Mouse (Mus musculus): ENCODE measurements around the gene Myo1d. TPM values are rescaled to one million over a fixed set of nuclear protein-coding genes. Genes with fewer than 3 reads are reported as not detected.
"Not testable (repeated sequence)": the region's sequence is repeated elsewhere in the genome, so short reads cannot be mapped to it uniquely, and the experiment has no call there.

The Myo1d gene
- polyA plus RNA-seq, 1 experiment from 2014 or later: 68.2 TPM

DNA sequence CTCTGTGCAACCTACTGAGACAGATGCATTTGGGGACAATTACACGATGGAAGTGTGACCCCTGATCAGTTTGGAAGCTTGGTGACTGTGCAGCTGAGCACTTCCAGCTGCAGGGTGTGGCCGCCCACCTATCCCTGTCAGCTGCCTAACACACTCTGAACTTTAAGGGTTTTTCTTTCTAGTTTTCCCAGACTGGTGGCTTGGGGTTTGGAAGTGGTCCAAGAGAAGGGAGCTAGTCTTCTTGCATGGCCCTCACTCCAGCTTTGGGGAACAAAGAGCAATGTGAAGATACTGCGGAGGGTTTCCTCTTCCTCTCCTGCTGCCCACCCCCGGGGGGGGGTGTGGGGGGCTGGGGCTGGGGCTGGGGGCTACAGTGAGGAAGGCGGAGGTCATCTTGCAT, 300.4 kb downstream of the Myo1d start:
- H3K27ac ChIP-seq: no peak overlapping the region
- H3K4me2 ChIP-seq (replicated peaks): peak overlapping the region; percentile 100; the same call in 1 of the 2 replicates
- WGBS: 74% methylated on average over 5 of the region's 5 CpGs

DNA sequence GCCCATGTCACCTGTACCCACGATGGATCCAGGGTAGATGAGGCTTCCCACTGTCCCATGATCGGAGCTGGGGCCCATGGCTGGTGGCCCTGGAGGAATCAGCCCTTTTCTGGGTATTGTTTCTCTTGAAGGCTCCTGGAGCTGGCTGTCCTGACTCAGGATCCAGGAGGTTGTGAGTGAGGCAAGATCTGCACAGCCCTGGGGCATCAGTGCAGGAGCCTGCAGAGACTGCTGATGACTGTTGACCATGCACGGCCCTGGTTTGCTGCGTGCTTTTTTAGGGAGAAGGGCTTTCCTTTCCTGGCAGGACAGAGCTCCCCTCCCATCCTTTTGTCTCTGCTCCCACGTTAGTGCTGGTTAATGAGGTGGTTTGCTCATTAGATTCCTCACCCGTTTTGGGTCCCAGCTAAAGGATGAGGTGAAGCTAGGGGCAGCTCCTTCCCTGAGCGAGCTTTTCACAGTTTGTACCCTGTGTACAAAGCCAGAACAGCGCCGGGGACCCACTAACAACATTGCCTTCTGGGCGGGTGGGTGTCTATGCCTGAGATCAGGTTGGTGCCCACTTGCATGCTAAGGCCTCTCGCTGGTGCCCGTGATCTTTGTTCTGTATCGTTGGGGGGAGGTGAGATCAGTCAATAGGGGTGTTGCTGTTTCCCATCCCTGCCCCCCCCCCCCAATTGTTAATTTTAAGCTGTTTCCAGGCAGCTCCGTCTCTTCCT, 301.0 kb downstream of the Myo1d start:
- no peak for ATAC-seq
- peaks cover 11% of the 10 kb centered on the region for H3K4me1 ChIP-seq (replicated peaks)
- H3K36me3 ChIP-seq: no peaks in the 10 kb centered on the region
- H3K4me3 ChIP-seq (replicated peaks): 0 out of 2 replicates have a peak overlapping the region, but pooled peaks have one; percentile 1
- H3K27ac ChIP-seq: no peak overlapping the region
- 0 out of 2 replicates have a peak, but pooled peaks cover 2% of the 10 kb centered on the region for H3K27me3 ChIP-seq (replicated peaks)
- no peak overlapping the region for H3K9ac ChIP-seq
- 75% methylated on average over 14 of the region's 14 CpGs for WGBS
- H3K9me3 ChIP-seq: no peaks in the 10 kb centered on the region
- H3K4me2 ChIP-seq (replicated peaks): peak overlapping the region; percentile 100

More for the DNA sequence above, 300.4 kb downstream of the Myo1d start:
- Histone ChIP-seq H3K27me3 (replicated peaks) (0 out of 2 replicates have a peak, but pooled peaks cover 2% of the 10 kb centered on the region), H3K4me3 (replicated peaks) (no peak overlapping the region), H3K4me1 (replicated peaks) (peaks cover 11% of the 10 kb centered on the region), H3K9me3 (no peaks in the 10 kb centered on the region), H3K9ac (no peak overlapping the region), H3K36me3 (no peaks in the 10 kb centered on the region)
- ATAC-seq: no peak

GRCm38 (mm10) chr11:80477341-80478199, 302.3 kb downstream of the Myo1d start:
- 0 out of 2 replicates have a peak, but pooled peaks cover 4% of the 10 kb centered on the region for H3K36me3 ChIP-seq
- peak overlapping the region; percentile 74 for H3K4me3 ChIP-seq (replicated peaks)
- H3K27me3 ChIP-seq (replicated peaks): 0 out of 2 replicates have a peak, but pooled peaks cover 2% of the 10 kb centered on the region
- 16% methylated on average over 53 of the region's 55 CpGs for WGBS
- no peaks in the 10 kb centered on the region for H3K9me3 ChIP-seq
- peak overlapping the region; percentile 100 for H3K4me2 ChIP-seq (replicated peaks)
- peak overlapping the region; percentile 71 for H3K9ac ChIP-seq
- peaks cover 11% of the 10 kb centered on the region for H3K4me1 ChIP-seq (replicated peaks)
- no peak; the same call in 1 of the 2 replicates for ATAC-seq
- H3K27ac ChIP-seq: peak overlapping the region; percentile 72

DNA sequence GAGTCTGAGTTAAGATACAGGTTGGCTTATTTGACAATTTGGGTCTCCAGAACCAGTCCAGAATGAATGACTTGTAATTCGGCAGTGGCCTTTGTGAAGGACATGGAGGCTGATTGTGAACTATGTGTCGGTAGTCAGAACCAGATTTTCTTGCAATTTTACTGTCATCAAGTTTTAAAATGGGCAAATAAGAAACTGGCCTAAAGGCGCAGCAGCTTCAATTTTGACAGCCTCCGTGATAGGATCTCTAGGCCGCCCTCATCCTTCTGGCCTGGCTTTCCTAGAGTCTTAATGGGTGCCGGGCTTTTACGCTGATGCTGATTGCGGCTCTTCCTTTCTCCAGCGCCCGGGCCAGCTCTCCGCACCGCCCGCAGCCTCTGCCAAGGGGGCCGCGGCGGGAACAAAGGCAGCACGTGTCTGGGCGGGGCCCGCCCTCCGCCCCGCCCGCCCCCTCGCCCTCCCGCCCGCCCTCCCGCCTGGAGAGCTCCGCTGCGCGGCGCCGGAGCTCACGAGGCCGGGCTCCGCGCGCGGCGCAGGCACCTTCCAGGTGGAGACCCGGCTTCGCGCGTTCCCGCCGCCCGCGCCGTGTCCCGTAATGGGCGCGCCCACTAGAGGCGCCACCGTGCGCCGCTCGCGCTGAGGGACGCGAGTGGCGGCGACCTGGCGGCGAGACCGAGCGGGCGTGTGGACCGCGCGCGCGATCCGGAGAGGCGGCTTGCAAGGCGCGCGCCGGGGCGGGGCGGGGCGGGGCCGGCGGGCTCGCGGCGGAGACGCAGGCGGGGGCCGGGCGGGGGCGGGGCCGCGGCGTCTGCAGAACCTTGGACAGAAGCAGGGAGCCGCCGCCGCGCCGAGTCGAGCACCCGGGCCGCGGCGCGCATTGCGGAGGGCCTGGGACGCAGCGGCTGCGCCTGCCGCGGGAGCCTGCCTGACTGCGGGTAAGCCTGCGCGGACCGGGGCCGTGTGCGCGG, 303.3 kb downstream of the Myo1d start, which contains the start of gene Cdk5r1:
Cdk5r1 (plus strand) TSS at position 802 of the 968 bp plus-strand sequence.
- H3K4me2 ChIP-seq (replicated peaks): peak within 1 kb of the TSS; percentile 100
- WGBS: 2% methylated on average over 110 of the region's 116 CpGs
- peak; percentile 94 for ATAC-seq
- H3K4me1 ChIP-seq (replicated peaks): peaks cover 11% of the 10 kb centered on the region
- peaks cover 4% of the 10 kb centered on the region; the same call in 1 of the 2 replicates for H3K36me3 ChIP-seq
- H3K9me3 ChIP-seq: no peaks in the 10 kb centered on the region
- H3K27me3 ChIP-seq (replicated peaks): 0 out of 2 replicates have a peak, but pooled peaks cover 2% of the 10 kb centered on the region
- H3K27ac ChIP-seq: peak within 1 kb of the TSS; percentile 72
- peak within 1 kb of the TSS; percentile 71 for H3K9ac ChIP-seq
- peak within 1 kb of the TSS; percentile 74 for H3K4me3 ChIP-seq (replicated peaks)

DNA sequence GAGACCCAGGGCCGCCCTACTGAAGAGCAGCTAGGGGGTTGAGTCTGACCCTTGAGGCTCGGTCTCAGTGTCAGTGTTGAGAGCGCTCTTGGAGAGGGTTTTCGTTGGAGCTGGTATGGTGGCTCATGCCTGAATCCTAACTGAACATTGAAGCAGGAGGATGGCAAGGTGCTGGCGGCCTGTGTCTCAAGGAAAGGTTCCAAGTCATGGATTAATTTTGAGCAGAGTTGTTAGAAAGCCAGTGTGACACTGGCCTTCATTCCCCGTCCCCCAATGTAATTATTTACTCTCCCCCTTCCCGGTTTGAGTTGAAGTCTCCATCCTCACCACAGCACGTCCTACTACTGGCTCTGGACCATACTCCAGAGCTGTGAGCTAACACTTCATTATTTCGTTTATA, 304.3 kb downstream of the Myo1d start:
- no peak overlapping the region for H3K4me2 ChIP-seq (replicated peaks)

GRCm38 (mm10) chr11:80474846-80475245, 305.0 kb downstream of the Myo1d start:
- no peak for ATAC-seq
- H3K27ac ChIP-seq: no peak overlapping the region
- H3K27me3 ChIP-seq (replicated peaks): 0 out of 2 replicates have a peak, but pooled peaks cover 2% of the 10 kb centered on the region
- no peak overlapping the region for H3K4me3 ChIP-seq (replicated peaks)
- H3K9ac ChIP-seq: no peak overlapping the region
- H3K4me1 ChIP-seq (replicated peaks): peaks cover 11% of the 10 kb centered on the region
- H3K9me3 ChIP-seq: no peaks in the 10 kb centered on the region
- no peak overlapping the region for H3K4me2 ChIP-seq (replicated peaks)
- H3K36me3 ChIP-seq: peaks cover 11% of the 10 kb centered on the region
- 93% methylated on average over 11 of the region's 11 CpGs for WGBS

More for the DNA sequence above, 304.3 kb downstream of the Myo1d start:
- H3K36me3 ChIP-seq: peaks cover 7% of the 10 kb centered on the region; the same call in 1 of the 2 replicates
- no peak overlapping the region for H3K9ac ChIP-seq
- H3K4me3 ChIP-seq (replicated peaks): no peak overlapping the region
- no peak for ATAC-seq
- peaks cover 11% of the 10 kb centered on the region for H3K4me1 ChIP-seq (replicated peaks)
- H3K27ac ChIP-seq: no peak overlapping the region
- no peaks in the 10 kb centered on the region for H3K9me3 ChIP-seq
- 0 out of 2 replicates have a peak, but pooled peaks cover 2% of the 10 kb centered on the region for H3K27me3 ChIP-seq (replicated peaks)
- WGBS: 84% methylated on average over 9 of the region's 9 CpGs

- peaks cover 14% of the 10 kb centered on the region for H3K36me3 ChIP-seq
- 76% methylated on average over 2 of the region's 2 CpGs for WGBS
Observed at GRCm38 (mm10) chr11:80474175-80474691, 305.6 kb downstream of the Myo1d start.

DNA sequence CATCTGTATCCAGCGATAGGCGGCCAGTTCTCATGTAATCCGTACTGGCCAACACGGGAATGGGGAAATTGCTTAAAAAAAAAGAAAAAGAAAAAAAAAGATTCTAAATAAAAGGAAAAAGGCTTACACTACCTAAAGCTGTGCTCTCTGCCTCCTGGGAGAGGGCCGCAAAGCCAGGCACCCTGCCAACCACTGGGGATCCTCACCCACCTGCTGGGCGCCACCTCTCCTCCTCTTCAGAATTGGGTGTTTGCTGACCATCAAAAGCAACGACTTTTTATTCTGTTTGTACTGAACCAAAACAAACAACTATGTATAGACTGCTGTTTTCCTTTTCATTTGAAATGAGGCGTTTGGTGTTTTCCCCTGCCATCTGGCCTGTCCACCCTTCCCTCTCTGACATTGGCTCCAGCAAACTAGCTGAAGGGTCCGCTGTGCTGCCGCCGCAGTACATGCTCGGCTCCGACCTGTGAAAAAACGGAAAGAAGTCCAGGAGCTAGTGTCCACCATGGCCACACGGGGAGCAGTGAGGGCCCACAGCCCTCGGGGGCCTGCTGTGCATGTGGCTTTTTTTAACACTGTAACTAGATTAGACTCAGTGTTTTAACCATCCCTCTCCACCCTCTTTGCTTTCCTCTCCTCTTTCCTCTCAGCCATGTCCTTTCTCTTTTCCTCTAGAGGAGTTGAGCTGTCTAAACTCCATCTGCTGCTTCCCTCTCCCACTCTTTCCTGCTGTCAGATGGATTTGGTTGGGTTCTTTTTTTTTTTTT, 307.8 kb downstream of the Myo1d start:
- peaks cover 14% of the 10 kb centered on the region for H3K36me3 ChIP-seq
- H3K27ac ChIP-seq: no peak overlapping the region
- H3K27me3 ChIP-seq (replicated peaks): no peaks in the 10 kb centered on the region
- ATAC-seq: no peak
- H3K9me3 ChIP-seq: no peaks in the 10 kb centered on the region
- no peak overlapping the region for H3K9ac ChIP-seq
- no peaks in the 10 kb centered on the region for H3K4me1 ChIP-seq (replicated peaks)
- WGBS: 80% methylated on average over 16 of the region's 16 CpGs
- no peak overlapping the region for H3K4me3 ChIP-seq (replicated peaks)
- H3K4me2 ChIP-seq (replicated peaks): no peak overlapping the region

More at GRCm38 (mm10) chr11:80474175-80474691, 305.6 kb downstream of the Myo1d start:
- H3K27me3 ChIP-seq (replicated peaks): 0 out of 2 replicates have a peak, but pooled peaks cover 2% of the 10 kb centered on the region
- no peak for ATAC-seq
- no peak overlapping the region for H3K9ac ChIP-seq
- H3K4me3 ChIP-seq (replicated peaks): no peak overlapping the region
- H3K27ac ChIP-seq: no peak overlapping the region
- no peaks in the 10 kb centered on the region for H3K9me3 ChIP-seq
- peaks cover 11% of the 10 kb centered on the region for H3K4me1 ChIP-seq (replicated peaks)
- no peak overlapping the region for H3K4me2 ChIP-seq (replicated peaks)

DNA sequence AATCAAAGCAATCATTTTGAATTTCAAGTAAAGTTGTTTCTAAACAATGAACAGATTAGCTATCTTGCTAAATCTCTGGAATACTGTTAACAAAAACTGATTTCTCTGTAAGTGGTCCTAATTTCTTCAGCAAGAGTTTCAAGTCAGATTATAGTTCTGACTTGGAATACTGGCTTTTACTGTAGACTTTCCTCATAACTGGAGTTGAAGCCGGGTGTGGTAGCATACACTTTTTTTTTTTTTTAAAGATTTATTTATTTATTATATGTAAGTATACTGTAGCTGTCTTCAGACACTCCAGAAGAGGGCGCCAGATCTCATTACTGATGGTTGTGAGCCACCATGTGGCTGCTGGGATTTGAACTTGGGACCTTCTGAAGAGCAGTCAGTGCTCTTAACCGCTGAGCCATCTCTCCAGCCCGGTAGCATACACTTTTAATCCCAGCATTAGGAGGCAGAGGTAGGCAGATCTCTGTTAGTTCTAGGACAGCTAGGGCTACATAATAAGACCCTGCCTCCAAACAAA, 316.2 kb downstream of the Myo1d start:
- H3K36me3 ChIP-seq: peaks cover 26% of the 10 kb centered on the region

DNA sequence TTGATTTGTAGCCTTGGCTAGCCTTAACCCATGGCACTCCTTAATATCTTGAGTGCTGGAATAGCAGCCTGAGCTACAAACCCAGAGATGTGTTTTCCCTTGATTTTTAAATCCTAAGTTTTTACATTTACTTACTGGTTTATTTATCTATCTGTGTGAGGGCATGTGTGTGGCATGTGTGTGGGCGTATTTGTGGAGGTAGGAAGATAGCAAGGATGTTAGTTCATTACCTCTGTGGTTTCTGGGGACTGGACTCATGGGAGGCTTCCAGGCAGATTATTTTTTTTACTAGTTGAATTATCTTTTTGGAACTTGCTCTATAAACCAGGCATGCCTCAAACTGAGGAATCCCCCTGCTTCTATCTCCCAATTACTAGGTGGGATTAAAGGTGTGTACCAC, 326.6 kb downstream of the Myo1d start:
- H3K27ac ChIP-seq: no peak overlapping the region
- WGBS: 92% methylated on average over 1 of the region's 1 CpGs
- ATAC-seq: no peak
- H3K36me3 ChIP-seq: peaks cover 9% of the 10 kb centered on the region
- no peak overlapping the region for H3K9ac ChIP-seq
- no peak overlapping the region for H3K4me2 ChIP-seq (replicated peaks)
- H3K4me3 ChIP-seq (replicated peaks): no peak overlapping the region
- no peaks in the 10 kb centered on the region for H3K4me1 ChIP-seq (replicated peaks)
- no peaks in the 10 kb centered on the region for H3K9me3 ChIP-seq
- no peaks in the 10 kb centered on the region for H3K27me3 ChIP-seq (replicated peaks)

More for the DNA sequence above, 316.2 kb downstream of the Myo1d start:
- 82% methylated on average over 4 of the region's 4 CpGs for WGBS
- H3K9me3 ChIP-seq; H3K4me1 ChIP-seq (replicated peaks); H3K27ac ChIP-seq; H3K27me3 ChIP-seq (replicated peaks); H3K4me3 ChIP-seq (replicated peaks); H3K9ac ChIP-seq; ATAC-seq; H3K4me2 ChIP-seq (replicated peaks): not testable (repeated sequence)
